Mouse (Mus musculus) midbrain, embryonic 10.5 days (tissue): ENCODE results near the gene Msrb2. TPM values are rescaled to one million over a fixed set of nuclear protein-coding genes. Genes with fewer than 3 reads are reported as not detected.

Experiments
- DNase-seq: peaks from one replicate; pipeline ENCODE4 v3.0.0-alpha.2; 2017; ENCODE audit warnings: low spot score
- H3K27ac ChIP-seq: fragments of 300-500 bp; sonication (generic); replicated peaks from 2 replicates; pipeline ENCODE4 v1.5.1; 2016; ENCODE audit warnings: mild to moderate bottlenecking
- H3K27me3 ChIP-seq: fragments of 300-500 bp; sonication (generic); 2 replicates; pipeline ENCODE4 v1.6.1; 2016; ENCODE audit warnings: low read depth, mild to moderate bottlenecking; ENCODE audit not compliant: poor library complexity, severe bottlenecking
- H3K36me3 ChIP-seq: fragments of 300-500 bp; sonication (generic); 2 replicates; pipeline ENCODE4 v1.6.1; 2016; ENCODE audit warnings: mild to moderate bottlenecking, moderate library complexity
- H3K4me1 ChIP-seq: fragments of 300-500 bp; sonication (generic); 2 replicates; pipeline ENCODE4 v1.6.1; 2016
- H3K4me3 ChIP-seq: fragments of 300-500 bp; sonication (generic); 2 replicates; pipeline ENCODE4 v1.5.1; 2016; ENCODE audit warnings: mild to moderate bottlenecking, moderate library complexity
- H3K9me3 ChIP-seq: fragments of 300-500 bp; sonication (generic); replicated peaks from 2 replicates; pipeline ENCODE4 v1.6.1; 2016; ENCODE audit warnings: mild to moderate bottlenecking
- WGBS: fragments of 180-500 bp; shearing (Covaris S2); methylation state at CpG from one replicate; pipeline ENCODE4 v1.1.7; 2016; 5-methylcytosine and 5-hydroxymethylcytosine counted together
- polyA plus RNA-seq: library from polyadenylated mRNA; unstranded; fragments of >200 nt; fragmentation: Nextera tagmentation; extraction: Ambion mirVana; gene quantifications from 2 replicates; pipeline ENCODE4 v1.2.1, GENCODE M21; 2016

Gene Msrb2
- polyA plus RNA-seq, 1 experiment from 2014 or later = 14.5 TPM

DNA sequence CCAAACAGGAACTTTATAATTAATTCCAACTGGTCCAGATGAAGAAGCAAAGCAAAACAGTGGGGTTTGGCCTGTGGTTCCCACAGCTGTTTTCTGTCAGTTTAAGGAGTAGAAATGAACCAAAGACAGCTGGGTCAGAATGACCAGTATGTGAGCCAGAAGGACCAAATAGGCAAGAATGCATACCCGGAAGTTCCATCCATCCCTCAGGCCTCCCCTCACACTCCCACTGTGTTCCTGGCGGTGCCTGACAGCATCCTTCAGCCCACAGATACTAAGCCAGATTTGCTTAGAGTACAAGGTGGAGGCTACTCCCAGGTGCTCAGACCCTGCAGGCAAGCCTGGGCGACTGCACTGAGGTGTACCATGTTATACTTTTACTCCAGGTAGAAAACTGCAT, 35.3 kb downstream of the Msrb2 start:
- H3K4me3 ChIP-seq = no peak overlapping the region
- no peak overlapping the region for H3K27ac ChIP-seq
- WGBS = 67% methylated on average over 3 of the region's 3 CpGs
- H3K9me3 ChIP-seq = no peaks in the 10 kb centered on the region
- H3K4me1 ChIP-seq = no peaks in the 10 kb centered on the region
- no peaks in the 10 kb centered on the region for H3K27me3 ChIP-seq
- DNase-seq = no peak
- H3K36me3 ChIP-seq = no peaks in the 10 kb centered on the region

GRCm38 (mm10) chr2:19414222-19414965, 43.2 kb downstream of the Msrb2 start:
- Histone ChIP-seq H3K36me3 (no peaks in the 10 kb centered on the region), H3K27me3 (peaks cover 29% of the 10 kb centered on the region), H3K9me3 (no peaks in the 10 kb centered on the region), H3K4me1 (peaks cover 4% of the 10 kb centered on the region; the same call in 1 of the 2 replicates), H3K4me3 (peak overlapping the region; percentile 42), H3K27ac (0 out of 2 replicates have a peak overlapping the region, but pooled peaks have one; percentile 18)
- DNase-seq = peak; percentile 64
- 21% methylated on average over 19 of the region's 19 CpGs for WGBS

DNA sequence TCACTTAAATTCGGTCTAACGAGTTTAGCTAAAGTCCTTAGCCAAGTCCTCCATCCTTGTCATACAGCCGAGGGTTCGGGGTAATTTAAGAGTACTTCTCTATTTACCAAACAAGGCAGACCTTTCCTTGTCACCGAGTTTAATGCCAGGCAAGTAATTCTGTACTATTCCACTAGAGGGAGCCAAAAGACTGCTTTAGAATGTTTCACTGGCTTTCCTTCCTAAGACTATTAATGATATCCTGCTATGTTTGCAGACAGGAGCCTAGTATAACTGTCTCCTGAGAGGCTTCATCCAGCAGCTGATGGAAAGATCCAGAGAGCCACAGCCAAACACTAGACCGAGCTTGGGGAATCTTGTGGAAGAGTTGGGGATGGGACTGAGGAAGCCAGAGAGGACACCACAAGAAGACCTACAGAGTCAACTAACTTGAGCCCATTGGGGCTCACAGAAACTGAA, 43.9 kb downstream of the Msrb2 start:
- peaks cover 29% of the 10 kb centered on the region for H3K27me3 ChIP-seq
- 0 out of 2 replicates have a peak overlapping the region, but pooled peaks have one; percentile 18 for H3K27ac ChIP-seq
- peaks cover 8% of the 10 kb centered on the region for H3K4me1 ChIP-seq
- peak overlapping the region; percentile 42 for H3K4me3 ChIP-seq
- DNase-seq = peak; percentile 21
- H3K9me3 ChIP-seq = no peaks in the 10 kb centered on the region
- WGBS = 3% methylated on average over 6 of the region's 6 CpGs
- no peaks in the 10 kb centered on the region for H3K36me3 ChIP-seq

GRCm38 (mm10) chr2:19416066-19416465, 44.8 kb downstream of the Msrb2 start:
- H3K4me3 ChIP-seq = no peak overlapping the region
- no peak for DNase-seq
- H3K27ac ChIP-seq = no peak overlapping the region
- H3K36me3 ChIP-seq = no peaks in the 10 kb centered on the region
- peaks cover 29% of the 10 kb centered on the region for H3K27me3 ChIP-seq
- no peaks in the 10 kb centered on the region for H3K9me3 ChIP-seq
- peaks cover 9% of the 10 kb centered on the region for H3K4me1 ChIP-seq
- WGBS = 77% methylated on average over 6 of the region's 6 CpGs

GRCm38 (mm10) chr2:19419686-19420345, 48.6 kb downstream of the Msrb2 start:
- Histone ChIP-seq H3K27ac (no peak overlapping the region), H3K4me1 (peaks cover 11% of the 10 kb centered on the region), H3K9me3 (no peaks in the 10 kb centered on the region), H3K36me3 (no peaks in the 10 kb centered on the region), H3K27me3 (peaks cover 65% of the 10 kb centered on the region), H3K4me3 (no peak overlapping the region)
- DNase-seq = no peak
- WGBS = 76% methylated on average over 1 of the region's 1 CpGs

GRCm38 (mm10) chr2:19422226-19422625, 51.0 kb downstream of the Msrb2 start:
- Histone ChIP-seq H3K9me3 (no peaks in the 10 kb centered on the region), H3K4me3 (no peak overlapping the region), H3K36me3 (no peaks in the 10 kb centered on the region), H3K27me3 (peaks cover 71% of the 10 kb centered on the region), H3K4me1 (peaks cover 10% of the 10 kb centered on the region), H3K27ac (no peak overlapping the region)
- DNase-seq = no peak

DNA sequence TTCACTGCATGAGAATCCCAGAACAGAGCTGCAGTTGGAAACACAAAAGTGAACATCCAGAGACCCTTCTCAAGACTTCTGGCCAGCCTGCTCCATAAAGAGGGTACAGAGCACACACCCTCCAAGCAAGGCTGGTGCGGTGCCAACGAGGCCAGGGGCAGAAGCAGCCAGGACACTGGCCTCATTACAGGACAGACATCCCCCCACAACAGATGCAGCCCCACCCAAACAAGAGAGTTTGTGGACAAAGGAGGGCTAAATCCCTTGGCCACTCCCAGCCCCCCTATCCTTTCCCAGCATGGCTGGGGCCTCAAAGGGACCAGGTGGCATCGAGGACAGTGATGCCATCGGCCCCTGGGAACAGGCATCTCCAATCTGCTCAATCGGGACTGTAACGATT, 51.8 kb downstream of the Msrb2 start:
- Histone ChIP-seq H3K9me3 (no peaks in the 10 kb centered on the region), H3K27me3 (peaks cover 71% of the 10 kb centered on the region)
- no peak for DNase-seq

GRCm38 (mm10) chr2:19429031-19429430, 57.8 kb downstream of the Msrb2 start:
- Histone ChIP-seq H3K27me3 (peaks cover 99% of the 10 kb centered on the region), H3K9me3 (no peaks in the 10 kb centered on the region), H3K4me3 (no peak overlapping the region), H3K36me3 (no peaks in the 10 kb centered on the region), H3K27ac (no peak overlapping the region), H3K4me1 (peaks cover 26% of the 10 kb centered on the region)
- 5% methylated on average over 10 of the region's 10 CpGs for whole genome bisulfite sequencing
- DNase-seq = peak; percentile 61

More for the DNA sequence above, 51.8 kb downstream of the Msrb2 start:
- H3K4me1 ChIP-seq = peaks cover 10% of the 10 kb centered on the region
- 64% methylated on average over 6 of the region's 6 CpGs for WGBS
- H3K36me3 ChIP-seq = no peaks in the 10 kb centered on the region
- no peak overlapping the region for H3K27ac ChIP-seq
- H3K4me3 ChIP-seq = no peak overlapping the region

DNA sequence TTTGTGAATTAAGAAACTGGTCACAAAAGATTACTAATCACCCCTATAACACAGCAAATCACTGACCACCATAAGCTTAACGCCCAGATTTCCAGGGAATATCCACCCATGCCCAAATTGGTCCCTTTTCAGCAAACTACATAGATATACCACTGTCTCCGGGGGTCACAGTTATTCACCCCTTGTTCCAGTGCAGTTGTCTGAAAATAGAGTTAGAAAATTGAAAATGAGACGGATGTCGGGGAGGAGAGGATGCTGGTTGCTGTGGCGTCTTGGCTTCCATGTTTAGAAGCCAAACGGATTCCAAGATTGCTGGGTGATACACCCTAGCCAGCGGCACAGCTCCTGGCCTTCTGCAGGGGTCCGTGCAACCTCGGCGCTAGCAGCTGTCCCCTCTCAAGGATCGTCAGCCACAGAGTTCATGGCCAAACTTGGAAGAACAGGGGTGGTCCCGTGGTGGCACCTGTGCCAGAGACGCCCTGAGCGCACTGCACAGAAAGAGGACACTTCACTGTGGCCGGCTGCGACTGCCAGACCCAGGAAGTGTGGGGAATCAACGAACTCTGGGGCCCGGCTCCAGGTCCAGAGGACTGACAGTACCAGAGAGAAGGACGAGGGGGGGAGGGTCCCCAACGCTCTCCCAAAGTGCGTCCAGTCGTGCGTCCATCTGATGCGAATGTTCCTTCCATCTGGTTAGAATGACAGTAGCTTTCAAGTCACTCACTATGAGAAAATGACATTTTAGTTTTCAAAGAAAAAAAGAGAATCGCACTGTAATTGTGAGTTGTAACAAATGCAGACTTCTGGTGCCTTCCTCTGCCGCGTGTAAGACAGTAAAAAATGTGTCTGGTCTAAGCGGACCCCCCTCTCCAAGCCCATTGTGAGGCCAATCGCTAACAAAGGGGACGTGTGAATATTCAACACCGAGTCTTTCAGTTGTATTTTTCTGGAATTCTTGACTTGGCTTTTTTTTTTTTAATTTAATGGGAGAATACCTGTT, 58.8 kb downstream of the Msrb2 start:
- no peaks in the 10 kb centered on the region for H3K9me3 ChIP-seq
- no peaks in the 10 kb centered on the region for H3K36me3 ChIP-seq
- peaks cover 99% of the 10 kb centered on the region for H3K27me3 ChIP-seq
- no peak for DNase-seq
- H3K27ac ChIP-seq = no peak overlapping the region
- 3% methylated on average over 31 of the region's 31 CpGs for WGBS
- peaks cover 26% of the 10 kb centered on the region for H3K4me1 ChIP-seq
- H3K4me3 ChIP-seq = no peak overlapping the region; the same call in 1 of the 2 replicates

- no peak overlapping the region for H3K27ac ChIP-seq
- under 1% methylated on average over 33 of the region's 33 CpGs for WGBS
- no peaks in the 10 kb centered on the region for H3K9me3 ChIP-seq
- peak overlapping the region; percentile 45 for H3K4me3 ChIP-seq
- peaks cover 99% of the 10 kb centered on the region for H3K27me3 ChIP-seq
- DNase-seq = no peak
- H3K4me1 ChIP-seq = peaks cover 26% of the 10 kb centered on the region
- no peaks in the 10 kb centered on the region for H3K36me3 ChIP-seq
These were observed 59.5 kb downstream of the Msrb2 start for GRCm38 (mm10) chr2:19430746-19431145.

GRCm38 (mm10) chr2:19431186-19431585, 59.9 kb downstream of the Msrb2 start:
- peaks cover 100% of the 10 kb centered on the region for H3K27me3 ChIP-seq
- no peaks in the 10 kb centered on the region for H3K36me3 ChIP-seq
- H3K27ac ChIP-seq = no peak overlapping the region
- peaks cover 26% of the 10 kb centered on the region for H3K4me1 ChIP-seq
- WGBS = 1% methylated on average over 18 of the region's 18 CpGs
- peak overlapping the region; percentile 45 for H3K4me3 ChIP-seq
- no peaks in the 10 kb centered on the region for H3K9me3 ChIP-seq
- peak; percentile 61 for DNase-seq

DNA sequence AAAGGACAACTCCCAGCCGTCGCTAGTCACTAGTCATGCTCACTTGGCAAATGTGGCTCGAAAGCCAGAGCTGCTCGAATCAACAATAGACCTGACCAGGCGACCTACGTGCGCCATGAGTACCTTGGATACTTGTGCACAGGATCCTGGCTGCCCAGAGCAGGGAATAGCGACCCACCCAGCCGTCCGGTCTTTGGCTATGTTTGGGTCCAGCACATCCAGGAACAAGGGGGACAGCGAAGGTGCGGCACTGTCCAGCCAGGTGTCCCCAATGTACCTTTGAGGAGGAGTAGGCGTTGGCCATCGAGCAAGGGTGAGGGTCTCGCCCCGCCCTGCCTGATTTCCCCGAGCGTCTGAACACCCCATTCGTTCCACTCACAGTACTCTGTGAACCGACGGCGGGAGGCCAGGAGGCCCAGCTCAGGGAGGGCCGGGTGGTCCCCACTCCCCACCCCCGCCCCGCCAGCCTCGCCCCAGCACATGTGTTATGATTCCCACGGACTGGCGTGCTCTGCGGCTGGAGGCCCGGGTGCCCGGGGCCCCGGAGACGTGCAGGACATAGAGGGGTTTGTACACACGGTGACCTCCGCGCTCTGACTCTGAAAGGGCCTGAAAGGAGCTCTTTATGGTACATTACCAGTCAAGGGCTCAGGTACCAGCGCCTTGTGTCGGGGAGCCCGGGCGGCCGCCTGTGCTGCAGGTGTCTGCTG, 60.5 kb downstream of the Msrb2 start:
- Histone ChIP-seq H3K9me3 (no peaks in the 10 kb centered on the region), H3K27ac (no peak overlapping the region), H3K36me3 (no peaks in the 10 kb centered on the region), H3K4me1 (peaks cover 26% of the 10 kb centered on the region), H3K4me3 (peak overlapping the region; percentile 45), H3K27me3 (peaks cover 100% of the 10 kb centered on the region)
- 2% methylated on average over 41 of the region's 41 CpGs for WGBS
- DNase-seq = no peak
